Mouse (Mus musculus) lung, adult 2 months (tissue): ENCODE results near the gene Lcp2. TPM values are rescaled to one million over a fixed set of nuclear protein-coding genes. Genes with fewer than 3 reads are reported as not detected.
A peak's percentile ranks its signal among the peaks of the same experiment; 100 is the strongest.

Source experiments
- DNase-seq: peaks from one replicate; pipeline ENCODE4 v3.0.0; 2022
- H3K4me1 ChIP-seq: fragments of 200-500 bp; 2 replicates; pipeline ENCODE4 v1.6.1; 2011; ENCODE audit warnings: low read length; ENCODE audit not compliant: control insufficient read depth, insufficient read depth
- H3K4me3 ChIP-seq: fragments of 200-500 bp; replicated peaks from 2 replicates; pipeline ENCODE3; 2011; ENCODE audit warnings: low read depth, mild to moderate bottlenecking, control low read depth, low read length; ENCODE audit errors: extremely low read depth
- CTCF ChIP-seq: fragments of 200-500 bp; IDR thresholded peaks from 2 replicates; pipeline ENCODE4 v1.5.1; 2011; ENCODE audit warnings: mild to moderate bottlenecking, low read length, control low read depth; ENCODE audit not compliant: insufficient read depth
- POLR2A ChIP-seq: fragments of 200-500 bp; IDR thresholded peaks from 2 replicates; pipeline ENCODE4 v1.6.1; 2011; ENCODE audit warnings: low read depth, mild to moderate bottlenecking, control low read depth, low read length, borderline replicate concordance; ENCODE audit errors: extremely low read depth
- WGBS: fragments of 180-500 bp; shearing (Covaris S2); methylation state at CpG from one replicate; pipeline ENCODE4 v1.1.7; 2018; 5-methylcytosine and 5-hydroxymethylcytosine counted together
- polyA plus RNA-seq: library from polyadenylated mRNA; depleted of rRNA; stranded (reverse); fragments of >200 nt; gene quantifications from 2 replicates; pipeline ENCODE4 v1.2.3, GENCODE M21; 2012; rRNA removed

Lcp2 gene
- 7.0 and 9.1 TPM in 2 replicates for polyA plus RNA-seq

GRCm38 (mm10) chr11:34046767-34047541 lies at the start of gene Lcp2:
Lcp2 (plus strand) TSS chr11:34046920.
- Histone ChIP-seq H3K4me1 (no peaks in the 10 kb centered on the region), H3K4me3 (peak within 1 kb of the TSS; percentile 66)
- 54% methylated on average over 6 of the region's 6 CpGs for WGBS
- DNase-seq = no peak
- no peak for TF ChIP-seq CTCF
- TF ChIP-seq POLR2A = no peak

- 71% methylated on average over 10 of the region's 10 CpGs for WGBS
- DNase-seq = no peak
- no peak overlapping the region for H3K4me3 ChIP-seq
- TF ChIP-seq CTCF = no peak
- TF ChIP-seq POLR2A = no peak
- no peaks in the 10 kb centered on the region for H3K4me1 ChIP-seq
Observed at GRCm38 (mm10) chr11:33998244-33998643, 48.5 kb upstream of the Lcp2 start.

- H3K4me1 ChIP-seq = no peaks in the 10 kb centered on the region
- no peak for DNase-seq
- TF ChIP-seq POLR2A (no peak), CTCF (no peak)
- WGBS = 77% methylated on average over 3 of the region's 3 CpGs
- no peak overlapping the region for H3K4me3 ChIP-seq
Observed at GRCm38 (mm10) chr11:34000416-34000815, 46.3 kb upstream of the Lcp2 start.

GRCm38 (mm10) chr11:34001938-34002592 lies 44.7 kb upstream of the Lcp2 start:
- 3% methylated on average over 5 of the region's 5 CpGs for WGBS
- DNase-seq = peak; percentile 43

GRCm38 (mm10) chr11:34002593-34002965 lies 44.1 kb upstream of the Lcp2 start:
- TF ChIP-seq POLR2A (no peak), CTCF (no peak)
- Histone ChIP-seq H3K4me3 (no peak overlapping the region), H3K4me1 (no peaks in the 10 kb centered on the region)
- no peak for DNase-seq
- WGBS = 73% methylated on average over 5 of the region's 5 CpGs

More at GRCm38 (mm10) chr11:34001938-34002592, 44.7 kb upstream of the Lcp2 start:
- Histone ChIP-seq H3K4me1 (no peaks in the 10 kb centered on the region), H3K4me3 (no peak overlapping the region)
- TF ChIP-seq POLR2A (no peak), CTCF (peak; percentile 63; the same call in 1 of the 2 replicates)

- Histone ChIP-seq H3K4me1 (no peaks in the 10 kb centered on the region), H3K4me3 (no peak overlapping the region)
- DNase-seq = no peak
- 59% methylated on average over 2 of the region's 2 CpGs for WGBS
- TF ChIP-seq POLR2A = no peak
- TF ChIP-seq CTCF = no peak
Observed at GRCm38 (mm10) chr11:34007616-34008015, 39.1 kb upstream of the Lcp2 start.

- no peak for TF ChIP-seq POLR2A
- no peak for TF ChIP-seq CTCF
- no peak for DNase-seq
- Histone ChIP-seq H3K4me3 (no peak overlapping the region), H3K4me1 (no peaks in the 10 kb centered on the region)
- WGBS = 71% methylated on average over 11 of the region's 11 CpGs
Observed at GRCm38 (mm10) chr11:34008214-34008613, 38.5 kb upstream of the Lcp2 start.

- WGBS = 31% methylated on average over 9 of the region's 9 CpGs
- no peaks in the 10 kb centered on the region for H3K4me1 ChIP-seq
- no peak for DNase-seq
Observed at GRCm38 (mm10) chr11:34008702-34009101, 38.0 kb upstream of the Lcp2 start.

GRCm38 (mm10) chr11:34009316-34010087 lies 37.2 kb upstream of the Lcp2 start:
- DNase-seq = no peak
- no peak for TF ChIP-seq POLR2A
- no peak for TF ChIP-seq CTCF
- Histone ChIP-seq H3K4me1 (no peaks in the 10 kb centered on the region), H3K4me3 (no peak overlapping the region)
- 71% methylated on average over 12 of the region's 12 CpGs for WGBS

More at GRCm38 (mm10) chr11:34008702-34009101, 38.0 kb upstream of the Lcp2 start:
- H3K4me3 ChIP-seq = no peak overlapping the region
- TF ChIP-seq POLR2A (no peak), CTCF (peak; percentile 64)
